Mouse (Mus musculus): ENCODE measurements around the gene Slc13a5. TPM values are rescaled to one million over a fixed set of nuclear protein-coding genes. Genes with fewer than 3 reads are reported as not detected.

Slc13a5 gene
- not detected for total RNA-seq (2023)

GRCm38 (mm10) chr11:72266960-72267560 lies at the start of gene Slc13a5:
Gene Slc13a5 (minus strand): TSS chr11:72267222.

GRCm38 (mm10) chr11:72314151-72314895 lies 47.3 kb upstream of the Slc13a5 start, which contains the start of gene Fbxo39:
Gene Fbxo39 (plus strand): TSS chr11:72314444.

GRCm38 (mm10) chr11:72301334-72301733 lies 34.3 kb upstream of the Slc13a5 start, which contains the start of gene Xaf1:
Gene Xaf1 (plus strand): TSS chr11:72301629.

GRCm38 (mm10) chr11:72215410-72215797 lies 51.6 kb downstream of the Slc13a5 start, which contains the start of gene Med31:
Gene Med31 (minus strand): TSS chr11:72215592.

GRCm38 (mm10) chr11:72207204-72207833 lies 59.7 kb downstream of the Slc13a5 start, which contains the start of the genes 4933427D14Rik and Txndc17:
Gene 4933427D14Rik (minus strand): TSS chr11:72207459.
Gene Txndc17 (plus strand): TSS chr11:72207547.

GRCm38 (mm10) chr11:72206341-72207203 lies 60.5 kb downstream of the Slc13a5 start, which contains the start of gene Gm43951:
Gene Gm43951 (minus strand): TSS chr11:72206840.

Other genes with a start within 250 kb of the Slc13a5 start
- gene Aipl1, start 229.7 kb downstream of the Slc13a5 start, total RNA-seq (2023), result under 1 TPM in 1 of 2 experiments, not detected in 1; 0.23 TPM
- 1 to 10 TPM in 1 of 2 experiments, under 1 TPM in 1; 0.98 to 1.2 TPM for gene Pimreg, start 225.2 kb downstream of the Slc13a5 start, total RNA-seq (2023)
- gene Pitpnm3, start 131.4 kb downstream of the Slc13a5 start, total RNA-seq (2023), result not detected
- gene Gm43951, start 60.4 kb downstream of the Slc13a5 start, total RNA-seq (2023), result under 1 TPM; 0.50 to 0.93 TPM
- gene 4933427D14Rik, start 59.8 kb downstream of the Slc13a5 start, total RNA-seq (2023), result 10 to 100 TPM; 17.8 to 21.2 TPM
- gene Txndc17, start 59.7 kb downstream of the Slc13a5 start, total RNA-seq (2023), result 10 to 100 TPM; 34.3 to 36.7 TPM
- 10 to 100 TPM; 12.6 to 18.3 TPM for gene Med31, start 51.6 kb downstream of the Slc13a5 start, total RNA-seq (2023)
- 10 to 100 TPM; 40.9 to 62.3 TPM for gene Xaf1, start 34.4 kb upstream of the Slc13a5 start, total RNA-seq (2023)
- gene Fbxo39, start 47.2 kb upstream of the Slc13a5 start, total RNA-seq (2023), result 1 to 10 TPM in 1 of 2 experiments, under 1 TPM in 1; 0.44 to 1.1 TPM
- gene Tekt1, start 95.2 kb upstream of the Slc13a5 start, total RNA-seq (2023), result not detected
- not detected for gene Smtnl2, start 144.5 kb upstream of the Slc13a5 start, total RNA-seq (2023)
- not detected for gene Ggt6, start 168.3 kb upstream of the Slc13a5 start, total RNA-seq (2023)
- gene Mybbp1a, start 174.1 kb upstream of the Slc13a5 start, total RNA-seq (2023), result 100 to 1,000 TPM; 176 to 178 TPM
- 1 to 10 TPM; 1.7 to 2.7 TPM for gene Spns2, start 222.7 kb upstream of the Slc13a5 start, total RNA-seq (2023)